Mouse (Mus musculus): Measurements from ENCODE around the gene Mknk2. TPM values are rescaled to one million over a fixed set of nuclear protein-coding genes. Genes with fewer than 3 reads are reported as not detected.

Mknk2 gene
- total RNA-seq, 1 experiment from 2014 or later: 226 TPM

DNA sequence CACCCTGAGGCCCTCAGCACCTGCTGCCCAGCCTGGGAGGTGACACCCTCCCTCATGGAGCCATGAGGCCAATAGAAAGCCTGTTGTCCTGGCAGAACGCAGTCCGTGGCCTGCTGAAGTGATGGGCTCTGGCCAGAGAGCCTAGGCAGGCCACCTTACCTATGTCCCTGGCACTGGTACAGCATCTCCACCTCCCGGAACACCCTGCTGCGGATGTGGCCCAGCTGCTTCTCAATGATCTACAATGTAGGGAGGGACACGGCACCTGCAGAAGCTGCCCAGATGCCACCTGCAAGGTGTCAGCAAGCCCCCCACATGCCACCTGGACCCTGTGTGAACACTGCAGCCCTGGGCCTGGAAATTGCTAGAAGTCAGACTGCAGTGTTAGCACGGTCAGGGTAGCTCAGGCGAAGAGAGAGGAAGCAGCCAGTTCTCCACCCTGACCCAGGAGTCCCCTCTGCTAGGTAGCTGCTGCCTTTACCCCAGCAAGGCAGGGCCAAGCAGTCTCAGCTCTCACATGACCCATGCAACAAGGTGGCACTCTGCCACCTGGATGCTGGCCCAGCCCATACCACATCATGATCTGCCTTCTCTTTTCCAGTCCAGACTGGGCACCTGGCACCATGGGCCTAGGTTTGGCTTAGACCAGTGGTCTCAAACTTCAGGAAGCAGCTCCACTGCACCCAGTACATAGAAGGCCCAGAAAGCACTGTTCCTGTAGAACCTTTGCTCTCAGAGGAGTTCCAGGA, 8.0 kb downstream of the Mknk2 start:
- peak; percentile 81 for DNase-seq

GRCm38 (mm10) chr10:80669018-80669417, 8.9 kb downstream of the Mknk2 start:
- DNase-seq: no peak

GRCm38 (mm10) chr10:80668614-80669013, 9.3 kb downstream of the Mknk2 start:
- DNase-seq: peak; percentile 60

DNA sequence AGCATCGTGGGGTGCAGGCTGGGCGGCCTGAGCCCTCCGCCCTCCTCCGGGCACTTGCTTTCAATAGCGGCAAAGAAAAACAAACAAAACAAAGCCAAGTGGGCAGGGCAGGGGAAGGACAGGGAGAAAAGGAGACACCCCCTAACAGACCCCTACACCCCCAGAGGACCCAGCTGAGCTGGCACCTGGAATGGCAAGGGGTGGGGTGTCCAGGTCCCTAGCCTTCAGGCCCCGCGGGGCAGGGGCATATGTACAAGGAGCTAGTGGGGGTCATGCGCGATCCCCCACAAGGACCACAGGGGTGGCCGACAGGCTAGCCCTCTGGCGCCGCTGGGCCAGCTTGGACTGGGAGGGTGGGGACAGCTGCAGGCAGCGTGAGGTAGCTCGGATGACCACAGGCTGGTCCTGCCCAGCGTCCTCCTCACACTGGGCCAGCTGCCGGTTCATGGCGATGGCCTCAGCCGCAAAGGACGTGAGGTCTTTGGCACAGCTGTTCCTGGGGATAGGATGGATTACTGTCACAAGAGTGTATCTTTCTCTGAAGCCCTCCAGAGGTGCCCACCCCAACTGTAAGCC, 11.0 kb downstream of the Mknk2 start:
- DNase-seq: no peak

GRCm38 (mm10) chr10:80665981-80666733, 11.8 kb downstream of the Mknk2 start:
- no peak for DNase-seq

DNA sequence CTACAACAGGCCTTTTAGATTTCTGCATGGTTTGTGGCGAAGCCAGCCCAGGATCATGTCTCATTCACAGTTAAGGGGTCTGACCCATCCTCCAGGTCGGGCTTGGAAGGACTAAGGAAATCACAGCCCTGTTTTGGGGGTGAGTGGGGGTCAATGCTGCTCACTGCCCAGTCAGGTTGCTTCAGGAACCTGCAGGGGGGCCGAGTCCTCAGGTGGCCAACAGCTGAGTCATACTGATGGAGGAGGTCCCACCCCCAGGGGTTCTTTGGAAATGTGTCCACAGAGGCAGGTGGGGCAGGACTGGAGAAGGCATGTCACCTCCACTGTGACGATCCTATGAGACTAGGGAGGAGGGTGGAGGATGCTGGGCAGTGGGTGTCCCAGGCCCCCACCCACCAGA, 12.5 kb downstream of the Mknk2 start:
- DNase-seq: no peak

DNA sequence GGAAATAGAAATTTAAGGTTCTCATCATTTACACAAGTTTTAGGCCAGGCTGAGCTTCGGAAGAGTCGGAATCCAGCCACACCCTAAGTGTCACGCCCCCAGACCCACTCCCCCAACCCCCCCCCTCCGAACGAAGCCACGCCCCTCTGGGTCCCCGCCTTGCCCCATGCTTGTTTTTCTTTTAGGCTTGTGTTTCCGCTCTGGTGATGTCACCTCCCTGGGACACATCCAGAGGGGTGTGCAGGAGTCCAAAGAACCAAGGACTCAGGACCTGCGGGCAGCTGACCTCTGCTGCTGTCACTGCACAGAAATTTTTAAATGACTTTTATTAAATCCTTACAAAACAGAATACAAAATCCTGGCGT, 12.9 kb downstream of the Mknk2 start:
- peak; percentile 89 for DNase-seq

DNA sequence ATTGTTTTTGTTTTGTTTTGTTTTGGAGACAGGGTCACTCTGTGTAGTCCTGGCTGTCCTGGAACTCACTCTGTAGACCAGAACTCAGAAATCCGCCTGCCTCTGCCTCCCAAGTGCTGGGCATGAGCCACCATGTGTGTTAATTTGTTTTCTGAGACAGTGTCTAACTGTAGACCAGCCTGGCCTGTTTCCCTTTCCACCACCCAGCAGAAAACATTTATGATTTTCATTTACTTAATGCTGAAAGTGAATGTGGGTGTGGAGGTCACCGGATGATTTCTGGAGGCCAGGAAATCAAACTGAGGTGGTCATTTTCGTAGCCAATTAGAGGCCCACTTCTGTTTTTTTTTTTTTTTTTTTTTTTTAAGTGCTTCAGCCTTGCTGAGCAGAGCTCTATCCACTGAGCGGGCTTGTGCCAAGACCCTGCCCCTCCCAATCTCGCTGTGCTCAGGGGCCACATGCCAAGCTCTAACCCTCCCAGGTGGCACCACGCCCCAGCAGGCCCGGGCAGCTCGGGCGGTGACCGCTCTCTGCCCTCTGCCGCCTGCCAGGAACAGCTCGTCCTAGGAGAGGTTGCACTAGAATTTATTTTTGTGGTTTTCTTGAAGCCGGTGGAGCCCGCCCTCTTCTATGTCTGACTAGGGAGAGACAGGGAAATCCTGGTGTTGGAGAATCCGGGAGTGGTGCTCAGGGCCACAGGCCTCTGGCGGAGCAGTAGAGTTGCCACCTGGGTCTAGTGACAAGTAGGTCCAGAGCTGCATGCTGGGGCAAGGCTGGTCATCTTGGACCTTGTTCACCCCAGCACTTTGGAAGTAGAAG, 13.5 kb downstream of the Mknk2 start:
- peak; percentile 93 for DNase-seq

DNA sequence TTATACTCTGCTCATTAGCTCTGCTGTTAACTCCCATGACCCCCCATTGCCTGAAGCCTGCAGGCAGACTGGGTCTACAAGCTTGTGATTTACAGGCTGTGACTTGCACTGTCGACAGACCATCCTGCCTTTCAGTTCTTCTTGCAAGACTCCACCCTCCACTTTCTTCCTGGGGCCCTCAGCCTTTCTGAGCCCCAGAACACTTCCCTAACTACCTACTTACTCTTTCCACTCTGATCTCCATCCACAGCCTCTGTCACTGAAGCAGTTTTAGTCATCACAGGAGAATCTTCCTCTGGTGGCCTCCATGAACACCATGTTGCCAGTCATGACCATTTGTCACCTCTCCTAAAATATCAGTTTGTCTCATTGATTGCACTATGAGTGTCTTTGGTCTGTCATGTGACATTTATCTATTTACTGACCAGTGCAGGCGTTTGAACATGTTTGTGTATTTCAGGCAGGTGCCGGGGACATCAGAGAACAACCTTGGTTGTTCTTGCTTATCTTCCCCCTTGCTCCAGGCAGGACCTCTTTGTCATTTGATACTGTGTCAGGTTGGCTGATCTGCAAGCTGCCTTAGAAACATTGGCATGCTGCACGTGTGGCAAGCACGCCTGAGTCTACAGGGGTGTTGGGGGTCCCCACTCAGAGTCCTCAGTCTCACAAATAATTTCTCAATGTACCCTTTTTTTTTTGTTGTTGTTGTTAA, 14.3 kb downstream of the Mknk2 start:
- no peak for DNase-seq

- DNase-seq: peak; percentile 81
Measured at GRCm38 (mm10) chr10:80661149-80661548, 16.8 kb downstream of the Mknk2 start.

GRCm38 (mm10) chr10:80659213-80659612, 18.7 kb downstream of the Mknk2 start:
- peak; percentile 85 for DNase-seq

DNA sequence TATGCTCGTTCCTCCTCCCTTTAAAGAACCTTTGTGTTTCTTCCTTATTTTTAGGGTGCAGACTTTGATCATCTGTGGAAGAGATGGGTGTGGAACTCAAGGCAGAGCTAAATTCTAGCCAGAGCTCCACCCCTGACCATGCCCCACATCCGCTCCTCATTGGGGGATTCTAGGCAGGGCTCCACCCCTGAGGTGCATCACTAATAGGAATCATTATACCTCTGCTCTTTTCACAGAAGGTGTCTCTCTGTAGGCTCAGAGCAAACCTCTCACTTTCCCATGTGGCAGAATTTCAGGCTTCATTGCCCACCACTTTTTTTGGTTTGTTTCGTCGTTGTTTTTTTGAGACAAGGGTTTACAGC, 19.1 kb downstream of the Mknk2 start:
- no peak for DNase-seq

DNA sequence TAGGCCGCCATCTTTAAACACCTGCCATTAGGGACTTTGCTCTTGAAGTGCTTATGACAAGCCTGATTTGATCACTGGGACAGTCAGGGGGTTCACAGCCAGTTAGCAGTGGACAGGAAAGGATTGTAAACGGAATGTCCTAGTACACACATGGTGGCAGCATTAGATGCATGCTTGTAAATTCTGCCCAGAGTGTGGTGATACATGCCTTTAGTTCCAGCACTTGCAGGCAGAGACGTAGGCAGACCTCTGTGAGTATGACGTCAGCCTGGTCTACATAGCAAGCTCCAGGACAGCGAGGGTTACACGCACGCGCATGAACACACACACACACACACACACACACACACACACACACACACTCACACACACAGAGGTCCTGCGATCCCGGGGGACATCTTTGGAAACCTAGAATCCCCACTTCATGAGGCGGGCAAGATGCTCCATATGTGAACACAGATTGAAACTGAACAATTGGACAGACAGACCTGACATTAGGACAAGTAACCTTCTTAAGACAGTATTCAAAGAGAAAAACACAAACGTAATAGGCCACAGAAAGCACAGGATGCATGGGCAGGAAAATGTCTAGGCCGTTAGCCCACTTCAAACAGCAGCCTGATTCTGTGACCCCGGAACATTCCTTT, 19.6 kb downstream of the Mknk2 start:
- no peak for DNase-seq

GRCm38 (mm10) chr10:80656863-80657623, 20.9 kb downstream of the Mknk2 start, which contains the start of gene Btbd2:
Gene Btbd2 (minus strand): TSS chr10:80657071.
- no peak for DNase-seq

- DNase-seq: peak; percentile 99
Measured at GRCm38 (mm10) chr10:80656130-80656862, 21.6 kb downstream of the Mknk2 start.

DNA sequence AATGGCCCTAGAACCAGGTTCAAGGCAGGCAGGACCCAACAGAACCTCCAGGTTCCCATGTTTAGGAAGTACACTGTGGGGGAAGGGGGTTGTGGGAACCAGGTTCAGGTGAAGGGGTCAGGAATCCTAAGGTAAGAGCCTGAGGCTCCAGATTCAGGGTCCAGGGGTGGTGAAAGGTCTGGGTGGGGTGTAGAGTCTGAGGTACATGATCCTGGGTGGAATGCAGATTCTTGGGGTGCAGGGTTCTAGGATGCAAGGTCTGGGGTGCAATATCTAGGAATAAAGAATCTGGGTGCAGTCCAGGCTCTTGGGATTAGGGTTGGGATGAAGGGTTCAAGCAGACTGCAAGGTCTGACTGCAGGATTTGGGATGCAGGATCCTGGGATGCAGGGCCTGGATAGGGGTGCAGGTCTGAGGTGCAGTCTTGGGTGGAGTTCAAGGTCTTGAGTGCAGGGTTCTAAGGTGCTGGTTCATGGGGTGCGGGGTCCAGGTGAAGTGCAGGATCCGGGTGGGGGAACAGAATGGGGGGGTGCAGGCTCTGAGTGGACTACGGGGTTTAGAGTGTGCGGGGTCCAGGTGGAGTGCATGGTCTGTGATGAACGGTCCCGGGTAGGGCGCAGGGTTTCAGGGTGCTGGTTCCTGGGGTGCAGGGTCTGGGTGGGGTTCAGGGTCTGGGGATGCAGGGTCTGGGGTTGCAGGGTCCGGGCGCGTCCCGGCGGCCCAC, 22.3 kb downstream of the Mknk2 start:
- no peak for DNase-seq

DNA sequence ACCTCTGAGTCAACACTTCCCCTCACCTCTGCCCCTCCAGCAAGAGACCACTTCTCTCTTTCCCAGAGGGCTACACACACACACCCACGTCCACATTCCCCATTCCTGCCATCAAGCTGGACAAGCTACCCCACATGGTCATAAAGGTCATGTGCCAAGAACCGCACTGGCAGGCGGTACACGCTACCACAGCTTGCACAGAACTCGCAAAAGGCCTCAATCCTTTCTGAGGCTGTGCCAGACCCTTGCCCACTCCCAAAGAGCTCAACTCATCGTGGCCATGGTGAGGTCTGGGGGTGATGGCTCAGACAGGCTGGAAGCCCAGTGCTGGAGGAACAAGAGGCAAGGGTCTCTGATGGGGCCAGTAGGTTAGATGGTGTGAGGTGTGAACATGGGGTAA, 23.0 kb downstream of the Mknk2 start:
- DNase-seq: no peak

DNA sequence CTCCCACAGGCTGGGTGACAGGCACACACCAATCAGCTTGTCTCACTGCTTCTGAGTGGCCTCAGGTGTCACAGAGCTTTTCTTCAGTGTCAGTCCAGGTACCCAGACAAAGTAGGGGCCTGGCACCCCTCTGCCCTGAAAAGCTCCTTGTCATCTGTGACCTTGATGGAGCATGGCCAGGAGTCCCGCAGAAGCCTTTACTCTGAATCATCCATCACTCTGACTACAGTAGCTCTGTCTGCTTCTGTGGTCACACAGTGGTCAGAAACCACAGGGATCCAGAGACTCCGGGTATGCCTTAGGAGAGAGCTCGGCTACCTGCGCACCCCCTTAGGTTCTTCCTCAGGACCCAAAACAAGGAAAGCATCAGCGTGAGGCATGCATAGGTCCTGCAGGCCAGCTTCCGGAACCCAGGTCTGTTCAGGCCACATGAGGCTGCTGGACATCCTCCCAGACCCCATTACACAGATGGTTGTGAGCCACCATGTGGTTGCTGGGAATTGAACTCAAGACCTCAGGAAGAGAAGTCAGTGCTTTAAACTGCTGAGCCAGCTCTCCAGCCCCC, 24.7 kb downstream of the Mknk2 start:
- no peak for DNase-seq

DNA sequence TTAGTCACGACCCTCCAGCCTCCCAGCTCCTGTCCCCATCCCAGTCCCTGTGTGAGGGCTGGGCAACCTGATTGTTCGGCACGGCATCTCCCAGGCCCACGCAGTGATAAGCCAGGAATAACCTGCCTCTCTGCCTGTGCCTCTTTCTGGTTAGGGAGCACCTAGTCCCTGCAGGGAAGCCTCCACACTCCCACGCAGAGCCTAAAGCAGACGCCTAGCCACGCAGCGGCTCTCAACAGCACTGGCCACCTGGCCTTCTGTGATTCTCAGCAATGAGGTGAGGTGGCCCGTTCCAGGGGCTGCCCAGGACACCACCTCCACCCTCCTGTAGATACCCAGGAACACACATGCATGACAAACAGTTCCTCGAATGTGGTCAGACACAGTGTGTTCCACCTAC, 27.5 kb downstream of the Mknk2 start:
- no peak for DNase-seq

Data from adrenal gland, postnatal 14 days (tissue).